Mouse (Mus musculus) forebrain, postnatal 0 days (tissue): ENCODE measurements around the gene Prpf19. TPM values are rescaled to one million over a fixed set of nuclear protein-coding genes. Genes with fewer than 3 reads are reported as not detected.

Source experiments
- ATAC-seq: fragments of 200-750 bp; cut with Nextera tagmentation; 2 replicates; pipeline ENCODE4 v1.8.0; 2017; ENCODE audit warnings: mild to moderate bottlenecking, moderate library complexity
- DNase-seq: peaks from one replicate; pipeline ENCODE4 v3.0.0-alpha.2; 2015
- H3K27ac ChIP-seq: fragments of 300-500 bp; sonication (generic); 2 replicates; pipeline ENCODE4 v1.5.1; 2014; ENCODE audit warnings: low read depth, mild to moderate bottlenecking, antibody characterized with exemption, low read length, moderate library complexity, mixed read lengths
- H3K27me3 ChIP-seq: fragments of 300-500 bp; sonication (generic); 2 replicates; pipeline ENCODE4 v1.6.1; 2014; ENCODE audit warnings: mild to moderate bottlenecking, low read length, mixed read lengths; ENCODE audit not compliant: insufficient read depth
- H3K36me3 ChIP-seq: fragments of 300-500 bp; sonication (generic); 2 replicates; pipeline ENCODE4 v1.6.1; 2014; ENCODE audit warnings: mild to moderate bottlenecking, moderate library complexity; ENCODE audit not compliant: insufficient read depth
- H3K4me1 ChIP-seq: fragments of 300-500 bp; sonication (generic); 2 replicates; pipeline ENCODE4 v1.6.1; 2014; ENCODE audit warnings: antibody characterized with exemption; ENCODE audit not compliant: insufficient read depth
- H3K4me2 ChIP-seq: fragments of 300-500 bp; sonication (generic); 2 replicates; pipeline ENCODE4 v1.6.1; 2014; ENCODE audit warnings: low read depth, mild to moderate bottlenecking, moderate library complexity
- H3K4me3 ChIP-seq: fragments of 300-500 bp; sonication (generic); 2 replicates; pipeline ENCODE4 v1.5.1; 2014; ENCODE audit warnings: low read depth, low read length, mixed read lengths
- H3K9ac ChIP-seq: fragments of 300-500 bp; sonication (generic); 2 replicates; pipeline ENCODE4 v1.6.1; 2014; ENCODE audit warnings: mild to moderate bottlenecking
- H3K9me3 ChIP-seq: fragments of 300-500 bp; sonication (generic); 2 replicates; pipeline ENCODE4 v1.6.1; 2016; ENCODE audit warnings: low read length
- CTCF ChIP-seq: sonication (generic); IDR thresholded peaks from 2 replicates; pipeline ENCODE4 v1.5.1; 2016; ENCODE audit warnings: antibody characterized with exemption, control low read depth, low read depth
- WGBS: fragments of 180-500 bp; shearing (Covaris S2); extraction: QIAGEN DNeasy Blood & Tissue Kit; methylation state at CpG from one replicate; pipeline ENCODE4 v1.1.7; 2014; 5-methylcytosine and 5-hydroxymethylcytosine counted together
- polyA plus RNA-seq: library from polyadenylated mRNA; unstranded; fragments of >200 nt; fragmentation: Nextera tagmentation; extraction: Ambion mirVana; gene quantifications from 2 replicates; pipeline ENCODE4 v1.2.1, GENCODE M21; 2015
- total RNA-seq: library from RNA; depleted of rRNA; stranded (reverse); fragments of >200 nt; gene quantifications from 2 replicates; pipeline ENCODE4 v1.2.3, GENCODE M21; 2014; rRNA removed

The Prpf19 gene
- total RNA-seq: 243 and 271 TPM in 2 replicates
- 35.6 and 36.9 TPM in 2 replicates for polyA plus RNA-seq

DNA sequence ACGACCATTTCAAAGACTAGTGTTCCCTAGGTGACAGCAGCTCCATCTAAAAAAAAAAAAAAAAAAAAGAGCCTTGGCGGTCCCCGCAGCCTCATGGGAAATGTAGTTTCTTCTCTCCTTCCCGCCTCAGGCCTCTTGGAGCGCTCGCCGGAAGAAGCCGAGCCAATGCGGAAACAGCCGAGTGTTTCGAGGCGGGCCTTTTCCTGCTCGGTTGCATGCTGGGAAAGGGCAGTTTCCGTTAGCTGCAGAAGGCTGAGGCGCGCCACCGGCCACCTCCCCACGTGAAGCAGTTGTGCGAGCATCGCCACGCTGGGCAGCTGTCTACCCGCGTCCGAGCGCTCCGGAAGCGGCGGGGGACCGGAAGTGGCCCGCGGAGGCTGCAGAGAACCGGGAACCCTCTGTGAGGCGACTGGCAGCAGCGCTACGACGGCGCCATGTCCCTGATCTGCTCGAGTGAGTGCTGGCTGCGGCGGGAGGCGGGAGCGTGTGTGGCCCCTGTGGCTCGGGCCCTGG is at the start of gene Prpf19:
Gene Prpf19 (plus strand): TSS at position 216 of the 513 bp plus-strand sequence.
- WGBS: under 1% methylated on average over 43 of the region's 43 CpGs
- no peaks in the 10 kb centered on the region for H3K27me3 ChIP-seq
- peaks cover 27% of the 10 kb centered on the region for H3K36me3 ChIP-seq
- ATAC-seq: peak; percentile 98
- H3K27ac ChIP-seq: peak within 1 kb of the TSS; percentile 94
- peak; percentile 98 for DNase-seq
- peak within 1 kb of the TSS; percentile 91 for H3K9ac ChIP-seq
- peaks cover 12% of the 10 kb centered on the region for H3K4me1 ChIP-seq
- peak; percentile 44 for TF ChIP-seq CTCF
- peak within 1 kb of the TSS; percentile 79 for H3K4me2 ChIP-seq
- H3K4me3 ChIP-seq: peak within 1 kb of the TSS; percentile 86
- H3K9me3 ChIP-seq: no peaks in the 10 kb centered on the region

DNA sequence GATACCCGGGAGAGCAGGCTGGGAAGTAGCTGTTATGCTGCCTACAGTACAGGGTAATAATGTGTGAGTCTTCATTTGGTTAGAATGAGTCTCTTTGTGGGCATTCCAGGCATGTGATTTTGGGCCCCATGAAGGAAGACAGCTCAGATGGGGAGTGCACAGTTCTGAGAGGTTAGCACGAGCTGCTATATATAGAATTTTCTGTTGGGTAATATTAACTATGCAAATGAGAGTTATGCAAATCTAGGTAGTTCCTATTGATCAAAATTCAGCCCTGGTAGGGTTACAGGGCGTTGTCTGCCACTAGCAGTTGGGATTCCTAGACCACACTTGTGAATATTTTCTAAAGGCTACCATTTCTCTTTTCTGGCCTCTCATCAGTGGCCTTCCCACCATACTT is 49.6 kb upstream of the Prpf19 start:
- peak; percentile 32; the same call in 1 of the 2 replicates for ATAC-seq

DNA sequence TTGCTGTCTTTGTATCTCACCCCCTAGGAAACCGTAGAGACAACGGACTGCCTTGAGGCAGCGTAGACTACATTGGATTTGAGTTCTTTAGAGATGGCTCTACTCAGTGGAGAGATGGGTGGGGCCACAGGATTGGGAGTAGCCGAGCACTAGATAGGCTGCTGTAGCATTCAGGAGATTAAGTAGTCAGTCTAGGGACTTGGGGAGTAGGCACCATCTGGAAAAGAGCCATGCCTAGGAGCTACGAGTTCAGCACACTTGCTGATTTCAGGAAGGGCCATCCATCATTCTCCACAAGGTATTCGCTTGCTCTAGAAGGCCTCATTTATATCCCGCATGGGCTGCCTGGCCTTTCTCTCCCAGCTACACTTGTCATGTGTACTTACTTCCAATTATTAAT is 48.9 kb upstream of the Prpf19 start:
- WGBS: 73% methylated on average over 7 of the region's 7 CpGs
- no peak overlapping the region for H3K4me3 ChIP-seq
- no peaks in the 10 kb centered on the region for H3K36me3 ChIP-seq
- H3K27me3 ChIP-seq: no peaks in the 10 kb centered on the region
- no peaks in the 10 kb centered on the region for H3K9me3 ChIP-seq
- DNase-seq (no peak), ATAC-seq (no peak)
- H3K9ac ChIP-seq: no peak overlapping the region
- H3K4me1 ChIP-seq: no peaks in the 10 kb centered on the region
- no peak overlapping the region for H3K27ac ChIP-seq
- no peak overlapping the region for H3K4me2 ChIP-seq
- TF ChIP-seq CTCF: no peak

More for the DNA sequence above, 49.6 kb upstream of the Prpf19 start:
- Histone ChIP-seq H3K27me3 (no peaks in the 10 kb centered on the region), H3K4me3 (no peak overlapping the region), H3K9me3 (no peaks in the 10 kb centered on the region), H3K4me2 (no peak overlapping the region), H3K9ac (no peak overlapping the region), H3K27ac (no peak overlapping the region), H3K36me3 (no peaks in the 10 kb centered on the region), H3K4me1 (no peaks in the 10 kb centered on the region)
- no peak for TF ChIP-seq CTCF
- DNase-seq: no peak
- WGBS: 76% methylated on average over 3 of the region's 3 CpGs

DNA sequence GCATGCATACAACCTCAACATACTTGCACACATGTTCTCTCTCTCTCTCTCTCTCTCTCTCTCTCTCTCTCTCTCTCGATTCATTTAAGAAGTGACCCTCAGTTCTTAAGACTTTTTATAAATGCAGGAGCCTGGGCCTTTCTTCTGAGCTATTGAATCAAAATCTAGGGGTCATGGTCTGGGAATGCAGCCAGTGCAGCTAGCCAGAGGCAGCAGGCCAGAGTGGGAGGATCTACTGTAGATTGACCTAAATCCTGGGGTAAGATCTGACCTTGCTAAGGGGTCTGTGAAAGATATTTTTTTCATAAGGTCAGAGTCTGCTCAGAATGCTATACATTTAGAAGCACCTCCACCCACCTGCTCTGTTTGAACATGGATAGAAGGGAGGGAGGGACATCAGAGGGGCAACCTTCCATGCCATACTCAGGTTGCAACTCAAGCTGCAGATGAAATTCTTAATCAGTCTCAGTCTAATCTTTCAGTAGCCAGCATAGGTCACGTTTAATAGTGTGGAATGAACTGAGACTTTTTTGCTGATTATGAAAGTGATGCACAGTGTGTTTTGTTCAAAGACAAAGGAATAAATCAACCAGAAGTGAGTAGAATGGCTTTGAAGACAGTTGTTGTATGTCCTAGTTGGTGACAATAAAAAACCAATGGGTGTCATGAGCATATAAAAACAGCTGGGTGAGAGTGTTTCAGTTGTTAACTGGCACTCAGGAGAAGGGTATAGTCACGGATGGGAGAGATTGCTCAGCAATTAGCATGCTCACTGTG is 47.5 kb upstream of the Prpf19 start:
- H3K27me3 ChIP-seq: no peaks in the 10 kb centered on the region
- no peaks in the 10 kb centered on the region for H3K9me3 ChIP-seq
- H3K4me1 ChIP-seq: no peaks in the 10 kb centered on the region
- H3K4me2 ChIP-seq: no peak overlapping the region
- H3K4me3 ChIP-seq: no peak overlapping the region
- TF ChIP-seq CTCF: no peak
- DNase-seq: no peak
- no peak overlapping the region for H3K27ac ChIP-seq
- no peak for ATAC-seq
- WGBS: 23% methylated on average over 3 of the region's 3 CpGs
- H3K9ac ChIP-seq: no peak overlapping the region
- H3K36me3 ChIP-seq: no peaks in the 10 kb centered on the region

DNA sequence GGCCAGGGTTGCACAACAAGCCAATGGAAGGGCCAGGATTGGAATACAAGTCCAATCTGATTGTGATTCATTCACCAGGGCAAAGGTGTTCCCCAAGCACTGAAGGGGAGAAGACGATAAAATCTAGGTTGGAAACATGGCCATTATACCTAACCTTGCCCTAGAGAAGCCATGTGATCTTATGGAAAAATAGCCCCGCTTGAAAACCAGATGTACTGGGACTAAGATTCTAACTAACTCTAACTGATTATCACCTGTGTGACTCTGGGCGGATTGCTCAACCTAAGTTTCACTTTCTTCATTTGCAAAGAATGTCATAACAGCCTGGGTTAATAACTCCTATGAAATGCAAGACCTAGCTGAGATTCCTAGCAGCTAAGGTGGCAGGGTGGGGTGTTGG is 39.6 kb upstream of the Prpf19 start:
- DNase-seq (no peak), ATAC-seq (no peak)
- Histone ChIP-seq H3K9me3 (no peaks in the 10 kb centered on the region), H3K4me2 (no peak overlapping the region), H3K36me3 (peaks cover 40% of the 10 kb centered on the region), H3K4me3 (no peak overlapping the region), H3K4me1 (no peaks in the 10 kb centered on the region), H3K9ac (no peak overlapping the region; the same call in 1 of the 2 replicates), H3K27ac (no peak overlapping the region), H3K27me3 (no peaks in the 10 kb centered on the region)
- 84% methylated on average over 3 of the region's 3 CpGs for WGBS
- TF ChIP-seq CTCF: no peak

DNA sequence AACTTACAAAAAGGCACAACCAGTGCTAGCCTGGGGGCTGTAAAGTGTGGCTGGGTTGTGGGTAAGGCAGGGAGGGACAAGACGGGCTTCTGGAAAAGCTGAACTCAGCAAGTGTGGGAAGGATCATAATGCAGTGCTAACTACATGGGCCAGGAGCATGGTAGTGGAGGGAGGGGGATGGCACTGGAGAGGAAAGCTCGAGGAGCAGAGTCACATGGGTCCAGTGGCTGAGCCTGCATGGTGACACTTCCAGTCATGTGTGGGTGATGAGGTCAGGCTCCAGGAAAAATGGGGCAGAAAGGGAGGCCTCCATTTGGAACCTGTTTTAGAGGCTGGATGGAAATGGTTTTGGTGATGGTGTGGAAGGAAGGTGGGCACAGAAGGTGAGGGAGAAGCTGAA is 38.5 kb upstream of the Prpf19 start:
- Histone ChIP-seq H3K4me2 (no peak overlapping the region), H3K9ac (no peak overlapping the region), H3K4me1 (no peaks in the 10 kb centered on the region), H3K27ac (no peak overlapping the region), H3K27me3 (no peaks in the 10 kb centered on the region), H3K36me3 (peaks cover 51% of the 10 kb centered on the region), H3K4me3 (no peak overlapping the region), H3K9me3 (no peaks in the 10 kb centered on the region)
- no peak for TF ChIP-seq CTCF
- ATAC-seq (peak; percentile 28), DNase-seq (no peak)
- WGBS: 49% methylated on average over 2 of the region's 2 CpGs

DNA sequence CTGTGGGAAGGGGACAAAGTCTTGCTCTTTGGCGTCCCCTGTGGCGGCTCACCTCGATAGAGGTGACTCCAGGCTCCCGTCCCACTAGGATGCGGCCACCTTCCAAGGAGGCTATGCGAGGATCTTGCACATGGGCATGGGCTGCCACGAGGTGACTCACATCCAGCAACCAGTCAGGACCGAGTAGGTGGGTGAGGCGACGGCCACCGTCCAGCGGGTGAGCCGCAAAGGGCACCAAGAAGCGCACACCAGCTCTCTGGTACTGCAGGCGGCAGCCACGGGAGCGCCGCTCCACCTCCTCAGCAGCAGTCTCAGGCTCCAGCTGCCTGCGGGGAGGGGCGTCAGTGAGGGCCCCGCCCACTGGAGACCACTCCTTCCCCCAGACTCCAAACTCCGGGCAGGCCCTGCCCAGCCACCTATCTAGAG is 34.9 kb upstream of the Prpf19 start:
- no peak; the same call in 1 of the 2 replicates for ATAC-seq
- WGBS: 51% methylated on average over 22 of the region's 22 CpGs
- TF ChIP-seq CTCF: peak; percentile 35; the same call in 1 of the 2 replicates

More for the DNA sequence above, 34.9 kb upstream of the Prpf19 start:
- no peak for DNase-seq
- H3K27me3 ChIP-seq: no peaks in the 10 kb centered on the region
- H3K4me3 ChIP-seq: no peak overlapping the region
- no peaks in the 10 kb centered on the region for H3K4me1 ChIP-seq
- no peak overlapping the region for H3K9ac ChIP-seq
- no peak overlapping the region for H3K27ac ChIP-seq
- no peaks in the 10 kb centered on the region for H3K9me3 ChIP-seq
- peaks cover 87% of the 10 kb centered on the region for H3K36me3 ChIP-seq
- H3K4me2 ChIP-seq: no peak overlapping the region
